Mouse (Mus musculus): ENCODE data around the gene Gemin8. TPM values are rescaled to one million over a fixed set of nuclear protein-coding genes. Genes with fewer than 3 reads are reported as not detected.

The Gemin8 gene
- 12.1 and 13.7 TPM in 2 replicates for polyA plus RNA-seq (2021; fragmentation: Nextera tagmentation)
- long read RNA-seq, experiment 1, transcript Gemin8-201 (4 exons, 1,862 nt) = major isoform, 26 of 31 reads
- long read RNA-seq, experiment 1, partial matches to known transcripts = 1 of 31 reads
- long read RNA-seq, experiment 1, other reads (novel, unspliced or antisense) = 2 of 31 reads
- long read RNA-seq, experiment 2, transcript Gemin8-201 (4 exons, 1,862 nt) = major isoform, 7 of 9 reads
- long read RNA-seq, experiment 2, partial matches to known transcripts = 1 of 9 reads
- long read RNA-seq, experiment 2, other reads (novel, unspliced or antisense) = 1 of 9 reads

GRCm38 (mm10) chrX:166169892-166170799, at the start of gene Gemin8:
Gene Gemin8, plus strand, starts transcription at chrX:166170454.

GRCm38 (mm10) chrX:166238831-166239460, 68.7 kb downstream of the Gemin8 start, which contains the start of gene Gpm6b:
Gene Gpm6b, plus strand, starts transcription at chrX:166238911.

Other genes starting within 250 kb of the Gemin8 start
- 335 and 456 TPM in 2 replicates for gene Gpm6b, start 68.5 kb downstream of the Gemin8 start, polyA plus RNA-seq (2021; fragmentation: Nextera tagmentation)